Mouse (Mus musculus): Measurements from ENCODE around the gene Ube2v1.

GRCm38 (mm10) chr2:167680657-167681056 is 48.8 kb upstream of the Ube2v1 start:
- TF ChIP-seq GATA1 (IDR thresholded peaks at IDR 0.05; ENCODE audit: borderline replicate concordance, low read length) = no peak
- TF ChIP-seq FLI1 (IDR thresholded peaks at IDR 0.05; ENCODE audit: low read length) = no peak

Data from megakaryocyte, embryonic 14.5 days (primary cell).